Mouse (Mus musculus) liver, adult 2 months (tissue): ENCODE data around the gene Slc26a10.

Source experiments
- CTCF ChIP-seq: fragments of 200-500 bp; IDR thresholded peaks from 2 replicates; pipeline ENCODE4 v1.5.1; 2011; ENCODE audit warnings: low read depth, low read length, control low read depth
- POLR2A ChIP-seq: fragments of 200-500 bp; IDR thresholded peaks from 2 replicates; pipeline ENCODE4 v1.6.1; 2011; ENCODE audit warnings: low read length, control low read depth; ENCODE audit not compliant: insufficient read depth; ENCODE audit errors: extremely low read depth

DNA sequence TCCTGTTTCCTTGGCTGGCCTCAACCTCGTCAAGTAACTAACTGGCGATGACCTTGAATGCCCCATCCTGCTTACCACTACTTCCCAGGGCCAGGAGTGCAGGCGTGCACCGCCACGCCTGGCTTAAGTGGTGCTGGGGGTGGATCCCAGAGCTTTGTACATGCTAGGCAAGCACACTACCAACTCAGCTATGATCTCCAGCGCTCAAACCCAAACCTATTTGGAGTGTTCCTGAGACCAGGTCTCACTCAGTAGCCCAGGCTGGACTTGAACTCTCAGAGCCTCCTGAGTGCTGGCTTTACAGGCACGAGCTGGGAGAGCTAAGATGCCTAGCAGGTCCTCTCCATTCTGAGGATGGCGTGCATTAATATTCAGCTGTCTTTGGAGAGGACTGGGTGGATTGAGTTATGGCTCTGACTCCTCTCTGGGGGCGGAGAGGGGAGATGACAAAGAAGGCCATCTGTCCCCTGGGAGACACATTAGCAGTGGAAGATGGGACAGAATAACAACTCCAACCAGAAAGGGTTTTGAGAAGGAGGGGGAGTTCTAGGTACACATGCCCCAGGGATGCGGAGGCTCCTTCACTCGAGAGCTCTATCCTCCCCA, 17.2 kb upstream of the Slc26a10 start:
- TF ChIP-seq CTCF (no peak), POLR2A (no peak)
